Mouse (Mus musculus) kidney, adult 2 months (tissue): ENCODE data around the gene Lin7a.

Experiments
- CTCF ChIP-seq: fragments of 200-500 bp; conservative IDR thresholded peaks from 2 replicates; pipeline ENCODE4 v1.5.1; 2011; ENCODE audit warnings: low read depth, mild to moderate bottlenecking, control low read depth, low read length, moderate library complexity, mixed read lengths; ENCODE audit not compliant: insufficient read depth, insufficient read length
- POLR2A ChIP-seq: fragments of 200-500 bp; IDR thresholded peaks from one replicate; pipeline ENCODE4 v1.6.1; 2011; ENCODE audit warnings: low read depth, low read length, control low read depth

DNA sequence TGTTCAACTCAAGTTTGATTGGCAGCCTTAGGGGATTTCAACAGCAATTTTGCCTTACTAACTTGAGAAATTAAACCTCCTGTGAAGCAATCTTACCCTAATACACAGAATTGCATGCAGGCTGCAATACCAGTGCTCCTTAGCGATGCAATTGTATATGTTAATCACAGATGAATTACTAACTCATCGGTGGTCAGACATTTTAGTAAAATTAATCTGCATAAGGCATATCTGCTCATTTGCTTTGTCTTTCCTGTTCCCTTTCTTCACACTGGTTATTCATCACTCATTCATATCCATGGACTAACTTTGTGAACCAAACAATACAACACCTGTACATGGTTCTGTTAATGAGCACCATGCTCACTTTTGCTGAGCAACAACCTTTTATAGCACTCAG lies 20.2 kb upstream of the Lin7a start:
- TF ChIP-seq CTCF (no peak), POLR2A (no peak)
